Mouse (Mus musculus): ENCODE data around the gene Gm38655. TPM values are rescaled to one million over a fixed set of nuclear protein-coding genes. Genes with fewer than 3 reads are reported as not detected.
"Not testable (repeated sequence)": the region's sequence is repeated elsewhere in the genome, so short reads cannot be mapped to it uniquely, and the experiment has no call there.

Gm38655 gene
- total RNA-seq (2014; rRNA removed; ENCODE audit: low replicate concordance) = not detected in 2 replicates
- not detected in 2 replicates for polyA plus RNA-seq (2015; fragmentation: Nextera tagmentation; extraction: Ambion mirVana)

DNA sequence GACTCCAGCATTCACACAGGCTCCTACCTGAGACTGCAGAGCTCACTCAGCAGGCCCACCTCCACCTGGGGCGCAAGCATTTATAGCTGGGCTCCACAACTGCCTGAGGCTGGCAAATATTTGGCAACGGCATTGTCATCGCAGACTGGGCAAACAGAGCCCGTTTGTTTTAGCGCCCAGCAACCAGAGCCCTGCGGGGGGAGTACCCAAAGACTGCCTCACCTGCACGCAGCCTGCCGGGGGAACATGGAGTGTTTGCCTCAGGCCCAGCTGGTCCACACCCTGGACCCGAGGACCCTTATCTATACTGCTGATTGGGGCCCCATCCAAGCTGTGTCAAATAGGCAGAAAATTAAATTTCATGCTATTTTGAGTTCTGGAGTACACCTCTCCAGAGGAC lies at the start of gene Gm38655:
Gene Gm38655 (minus strand): TSS at position 61 of the 400 bp plus-strand sequence.
- no peaks in the 10 kb centered on the region for H3K36me3 ChIP-seq (replicated peaks; ENCODE audit: control insufficient read depth, insufficient read depth, low read length)
- H3K27me3 ChIP-seq (ENCODE audit: control insufficient read depth, insufficient read depth, low read length) = 0 out of 2 replicates have a peak, but pooled peaks cover 9% of the 10 kb centered on the region
- no peak within 1 kb of the TSS for H3K4me3 ChIP-seq (ENCODE audit: low read depth, low read length)
- no peaks in the 10 kb centered on the region for H3K4me1 ChIP-seq (ENCODE audit: control insufficient read depth, insufficient read depth)
- H3K9ac ChIP-seq (replicated peaks; ENCODE audit: low read depth, low read length) = no peak within 1 kb of the TSS
- H3K4me2 ChIP-seq (ENCODE audit: low read depth, low read length) = no peak within 1 kb of the TSS
- H3K27ac ChIP-seq (ENCODE audit: low read depth) = no peak within 1 kb of the TSS
- WGBS = 59% methylated on average over 9 of the region's 9 CpGs
- ATAC-seq (ENCODE audit: insufficient read depth, low read depth) (no peak), DNase-seq (ENCODE audit: low spot score) (no peak)
- TF ChIP-seq CTCF (IDR thresholded peaks at IDR 0.05; ENCODE audit: low read depth) (no peak), EP300 (IDR thresholded peaks at IDR 0.05; ENCODE audit: low read depth) (no peak)
- H3K9me3 ChIP-seq (replicated peaks; ENCODE audit: control insufficient read depth, low read length) = no peaks in the 10 kb centered on the region

- no peaks in the 10 kb centered on the region for H3K27me3 ChIP-seq (ENCODE audit: control insufficient read depth, insufficient read depth, low read length)
- H3K9ac ChIP-seq (replicated peaks; ENCODE audit: low read depth, low read length) = no peak overlapping the region
- no peak for ATAC-seq (ENCODE audit: insufficient read depth, low read depth)
- no peak overlapping the region for H3K4me3 ChIP-seq (ENCODE audit: low read depth, low read length)
- no peak for DNase-seq (ENCODE audit: low spot score)
- peaks cover 5% of the 10 kb centered on the region; the same call in 1 of the 2 replicates for H3K4me1 ChIP-seq (ENCODE audit: control insufficient read depth, insufficient read depth)
- no peak overlapping the region for H3K4me2 ChIP-seq (ENCODE audit: low read depth, low read length)
- no peak for TF ChIP-seq EP300 (IDR thresholded peaks at IDR 0.05; ENCODE audit: low read depth)
- no peak for TF ChIP-seq CTCF (IDR thresholded peaks at IDR 0.05; ENCODE audit: low read depth)
- H3K36me3 ChIP-seq (replicated peaks; ENCODE audit: control insufficient read depth, insufficient read depth, low read length) = peaks cover 27% of the 10 kb centered on the region
- H3K27ac ChIP-seq (ENCODE audit: low read depth) = no peak overlapping the region
- WGBS = 87% methylated on average over 7 of the region's 7 CpGs
- H3K9me3 ChIP-seq (replicated peaks; ENCODE audit: control insufficient read depth, low read length) = no peaks in the 10 kb centered on the region
Measured at GRCm38 (mm10) chr17:25224586-25225222, 49.4 kb upstream of the Gm38655 start.

DNA sequence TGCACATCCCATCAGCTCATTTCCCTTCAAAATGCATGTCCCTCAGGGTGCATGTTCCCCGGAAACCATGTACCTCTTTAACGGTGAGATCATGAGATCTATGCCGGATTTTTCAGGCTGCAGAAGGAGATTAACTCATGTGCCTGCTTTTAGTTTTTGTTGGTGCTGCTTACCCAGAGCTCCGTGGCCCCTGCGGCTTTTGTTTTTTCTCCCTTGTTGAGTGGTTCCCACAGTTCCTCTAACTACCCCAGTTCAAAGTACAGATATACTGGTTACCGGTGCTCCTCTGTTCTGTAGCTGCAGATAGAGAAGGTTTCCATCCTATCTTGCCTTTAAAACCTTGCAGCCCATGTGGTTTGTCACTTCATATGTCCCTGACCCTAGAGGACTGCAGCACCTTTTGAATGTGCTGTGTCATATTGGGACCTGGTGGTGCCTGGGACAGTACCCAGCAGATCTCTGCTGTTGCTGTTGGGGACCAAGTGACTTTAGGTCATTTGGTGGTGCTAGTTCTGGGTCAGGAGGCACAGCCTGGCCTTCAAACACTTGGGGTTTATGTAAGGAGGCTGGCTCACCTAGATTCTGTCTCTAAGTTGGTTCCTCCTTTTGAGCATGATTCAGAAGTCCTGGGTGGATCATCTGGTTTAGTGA lies 47.8 kb upstream of the Gm38655 start:
- Histone ChIP-seq H3K4me1 (ENCODE audit: control insufficient read depth, insufficient read depth) (peaks cover 5% of the 10 kb centered on the region; the same call in 1 of the 2 replicates), H3K27ac (ENCODE audit: low read depth) (peak overlapping the region; percentile 25; the same call in 1 of the 2 replicates), H3K27me3 (ENCODE audit: control insufficient read depth, insufficient read depth, low read length) (no peaks in the 10 kb centered on the region), H3K9me3 (replicated peaks; ENCODE audit: control insufficient read depth, low read length) (no peaks in the 10 kb centered on the region), H3K4me2 (ENCODE audit: low read depth, low read length) (peak overlapping the region; percentile 83), H3K36me3 (replicated peaks; ENCODE audit: control insufficient read depth, insufficient read depth, low read length) (peaks cover 36% of the 10 kb centered on the region), H3K9ac (replicated peaks; ENCODE audit: low read depth, low read length) (no peak overlapping the region), H3K4me3 (ENCODE audit: low read depth, low read length) (peak overlapping the region; percentile 11; the same call in 1 of the 2 replicates)
- WGBS = 64% methylated on average over 6 of the region's 6 CpGs
- DNase-seq (ENCODE audit: low spot score) (no peak), ATAC-seq (ENCODE audit: insufficient read depth, low read depth) (no peak)
- no peak for TF ChIP-seq CTCF (IDR thresholded peaks at IDR 0.05; ENCODE audit: low read depth)
- TF ChIP-seq EP300 (IDR thresholded peaks at IDR 0.05; ENCODE audit: low read depth) = no peak

DNA sequence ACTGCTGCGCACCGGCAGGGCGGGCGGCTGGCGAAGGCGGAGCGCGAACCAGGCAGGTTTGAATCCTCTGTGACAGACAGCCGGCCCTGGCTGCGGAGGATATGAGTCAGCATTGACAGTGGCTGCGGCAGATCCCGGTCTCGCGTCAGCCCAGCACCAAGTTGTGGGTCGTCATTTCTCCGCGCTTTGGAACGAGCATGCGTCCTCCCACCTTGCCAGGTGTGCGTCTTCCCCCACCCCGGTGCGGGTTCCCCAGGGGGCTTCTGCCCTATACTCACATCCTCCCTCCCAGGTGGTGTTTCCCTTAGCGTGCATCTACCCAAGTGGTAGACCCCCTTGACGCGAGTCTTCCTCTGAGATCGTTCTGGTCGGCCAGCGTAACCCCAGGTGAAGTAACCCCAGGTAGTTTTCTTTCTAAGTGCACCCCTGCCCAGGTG lies 47.3 kb upstream of the Gm38655 start:
- peak overlapping the region; percentile 42 for H3K4me3 ChIP-seq (ENCODE audit: low read depth, low read length)
- H3K9me3 ChIP-seq (replicated peaks; ENCODE audit: control insufficient read depth, low read length); DNase-seq (ENCODE audit: low spot score); H3K9ac ChIP-seq (replicated peaks; ENCODE audit: low read depth, low read length); H3K4me1 ChIP-seq (ENCODE audit: control insufficient read depth, insufficient read depth); H3K27me3 ChIP-seq (ENCODE audit: control insufficient read depth, insufficient read depth, low read length): not testable (repeated sequence)
- H3K36me3 ChIP-seq (replicated peaks; ENCODE audit: control insufficient read depth, insufficient read depth, low read length) = peaks cover 38% of the 10 kb centered on the region
- peak overlapping the region; percentile 83 for H3K4me2 ChIP-seq (ENCODE audit: low read depth, low read length)
- WGBS = 22% methylated on average over 13 of the region's 28 CpGs
- peak overlapping the region; percentile 25; the same call in 1 of the 2 replicates for H3K27ac ChIP-seq (ENCODE audit: low read depth)
- ATAC-seq (ENCODE audit: insufficient read depth, low read depth) = peak; percentile 81

- DNase-seq (ENCODE audit: low spot score) = peak; percentile 33
- TF ChIP-seq EP300 (IDR thresholded peaks at IDR 0.05; ENCODE audit: low read depth) (no peak), CTCF (IDR thresholded peaks at IDR 0.05; ENCODE audit: low read depth) (no peak)
- peak overlapping the region; percentile 83 for H3K4me2 ChIP-seq (ENCODE audit: low read depth, low read length)
Measured at GRCm38 (mm10) chr17:25221821-25222503, 46.7 kb upstream of the Gm38655 start.

More at GRCm38 (mm10) chr17:25221821-25222503, 46.7 kb upstream of the Gm38655 start:
- Histone ChIP-seq H3K4me3 (ENCODE audit: low read depth, low read length) (peak overlapping the region; percentile 42), H3K9me3 (replicated peaks; ENCODE audit: control insufficient read depth, low read length) (no peaks in the 10 kb centered on the region), H3K27me3 (ENCODE audit: control insufficient read depth, insufficient read depth, low read length) (no peaks in the 10 kb centered on the region), H3K4me1 (ENCODE audit: control insufficient read depth, insufficient read depth) (peaks cover 5% of the 10 kb centered on the region; the same call in 1 of the 2 replicates), H3K27ac (ENCODE audit: low read depth) (peak overlapping the region; percentile 30; the same call in 1 of the 2 replicates), H3K36me3 (replicated peaks; ENCODE audit: control insufficient read depth, insufficient read depth, low read length) (peaks cover 37% of the 10 kb centered on the region), H3K9ac (replicated peaks; ENCODE audit: low read depth, low read length) (peak overlapping the region; percentile 41)
- peak; percentile 70 for ATAC-seq (ENCODE audit: insufficient read depth, low read depth)
- WGBS = 2% methylated on average over 16 of the region's 30 CpGs
